Mouse (Mus musculus) thymus, adult 2 months (tissue): ENCODE data around the gene Tjp1.

Experiments used
- CTCF ChIP-seq: fragments of 200-500 bp; IDR thresholded peaks from 2 replicates; pipeline ENCODE4 v1.5.1; 2012; ENCODE audit warnings: mild to moderate bottlenecking, control low read depth, low read length, moderate library complexity, borderline replicate concordance; ENCODE audit not compliant: control insufficient read depth, poor library complexity, insufficient read depth; ENCODE audit errors: extremely low read depth
- POLR2A ChIP-seq: fragments of 200-500 bp; IDR thresholded peaks from 2 replicates; pipeline ENCODE4 v1.6.1; 2012; ENCODE audit warnings: mild to moderate bottlenecking, low read length, control low read depth, moderate library complexity; ENCODE audit not compliant: control insufficient read depth, poor library complexity, insufficient read depth; ENCODE audit errors: extremely low read depth

- TF ChIP-seq POLR2A (no peak), CTCF (no peak)
These were observed 96.4 kb downstream of the Tjp1 start for GRCm38 (mm10) chr7:65431018-65431695.
